Mouse (Mus musculus): ENCODE data around the gene Nol3. TPM values are rescaled to one million over a fixed set of nuclear protein-coding genes. Genes with fewer than 3 reads are reported as not detected.
A peak's percentile ranks its signal among the peaks of the same experiment; 100 is the strongest.

The Nol3 gene
- polyA plus RNA-seq, 1 experiment, result 3.5 TPM

DNA sequence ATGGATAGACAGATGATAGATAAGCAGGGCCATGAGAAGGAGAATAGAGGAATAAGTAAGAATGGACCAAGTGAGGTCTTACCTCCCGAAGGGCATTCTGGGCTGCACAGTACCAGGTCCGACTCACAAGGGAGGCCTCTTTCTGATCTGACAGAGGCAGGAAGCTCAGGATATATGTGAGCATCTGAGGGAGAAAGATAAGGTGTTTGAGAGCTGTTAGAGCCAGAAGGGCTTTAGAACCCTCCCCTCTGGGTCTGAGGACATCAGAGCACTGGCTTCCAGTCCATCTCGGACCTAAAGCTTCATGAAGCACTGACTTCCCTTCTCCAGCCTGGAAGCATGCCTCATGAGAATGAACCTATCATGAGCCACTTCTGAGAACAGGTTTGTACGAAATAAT is 47.2 kb downstream of the Nol3 start:
- 97% methylated on average over 4 of the region's 4 CpGs for WGBS
- Histone ChIP-seq H3K27ac (ENCODE audit: control insufficient read depth, insufficient read depth, low read length) (no peak overlapping the region), H3K36me3 (ENCODE audit: control insufficient read depth, insufficient read depth, low read length) (peaks cover 3% of the 10 kb centered on the region), H3K4me3 (ENCODE audit: control insufficient read depth, insufficient read depth, low read length) (no peak overlapping the region), H3K4me1 (replicated peaks; ENCODE audit: control insufficient read depth, insufficient read depth, low read length) (peaks cover 12% of the 10 kb centered on the region), H3K27me3 (ENCODE audit: control insufficient read depth, insufficient read depth, low read length) (no peaks in the 10 kb centered on the region)
- DNase-seq, result no peak
- TF ChIP-seq POLR2A (IDR thresholded peaks at IDR 0.05; ENCODE audit: control insufficient read depth, extremely low read depth, insufficient read depth, low read length, poor library complexity), result no peak
- TF ChIP-seq CTCF (IDR thresholded peaks at IDR 0.05; ENCODE audit: borderline replicate concordance, control insufficient read depth, extremely low read depth, insufficient read depth, low read length, poor library complexity), result no peak

DNA sequence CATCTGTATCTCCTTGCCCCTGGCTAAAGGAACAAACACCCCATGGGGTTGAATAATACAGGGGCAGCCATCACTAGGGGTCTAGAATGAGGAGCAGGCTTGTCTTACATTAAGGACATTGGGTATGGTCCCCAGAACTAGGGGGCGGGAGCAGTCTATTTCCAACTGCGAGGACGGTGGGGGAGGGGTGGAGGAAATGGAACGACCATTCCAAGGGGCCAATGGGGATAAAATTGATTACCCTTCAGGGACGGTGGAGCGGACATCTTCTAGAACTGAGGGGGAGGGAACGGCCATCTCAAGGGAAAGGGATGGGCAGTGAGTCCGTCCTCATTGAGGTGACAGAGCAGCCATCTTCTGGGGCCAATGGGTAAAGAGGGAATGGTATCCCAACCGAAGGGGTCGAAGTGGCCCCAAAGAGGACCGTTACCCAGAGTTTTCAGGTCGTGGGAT is 49.7 kb downstream of the Nol3 start:
- Histone ChIP-seq H3K27ac (ENCODE audit: control insufficient read depth, insufficient read depth, low read length) (no peak overlapping the region), H3K4me1 (replicated peaks; ENCODE audit: control insufficient read depth, insufficient read depth, low read length) (peaks cover 12% of the 10 kb centered on the region), H3K27me3 (ENCODE audit: control insufficient read depth, insufficient read depth, low read length) (no peaks in the 10 kb centered on the region), H3K4me3 (ENCODE audit: control insufficient read depth, insufficient read depth, low read length) (peak overlapping the region; percentile 74), H3K36me3 (ENCODE audit: control insufficient read depth, insufficient read depth, low read length) (peaks cover 22% of the 10 kb centered on the region; the same call in 1 of the 2 replicates)
- TF ChIP-seq CTCF (IDR thresholded peaks at IDR 0.05; ENCODE audit: borderline replicate concordance, control insufficient read depth, extremely low read depth, insufficient read depth, low read length, poor library complexity) (no peak), POLR2A (IDR thresholded peaks at IDR 0.05; ENCODE audit: control insufficient read depth, extremely low read depth, insufficient read depth, low read length, poor library complexity) (no peak)
- WGBS, result 1% methylated on average over 12 of the region's 12 CpGs
- DNase-seq, result no peak

DNA sequence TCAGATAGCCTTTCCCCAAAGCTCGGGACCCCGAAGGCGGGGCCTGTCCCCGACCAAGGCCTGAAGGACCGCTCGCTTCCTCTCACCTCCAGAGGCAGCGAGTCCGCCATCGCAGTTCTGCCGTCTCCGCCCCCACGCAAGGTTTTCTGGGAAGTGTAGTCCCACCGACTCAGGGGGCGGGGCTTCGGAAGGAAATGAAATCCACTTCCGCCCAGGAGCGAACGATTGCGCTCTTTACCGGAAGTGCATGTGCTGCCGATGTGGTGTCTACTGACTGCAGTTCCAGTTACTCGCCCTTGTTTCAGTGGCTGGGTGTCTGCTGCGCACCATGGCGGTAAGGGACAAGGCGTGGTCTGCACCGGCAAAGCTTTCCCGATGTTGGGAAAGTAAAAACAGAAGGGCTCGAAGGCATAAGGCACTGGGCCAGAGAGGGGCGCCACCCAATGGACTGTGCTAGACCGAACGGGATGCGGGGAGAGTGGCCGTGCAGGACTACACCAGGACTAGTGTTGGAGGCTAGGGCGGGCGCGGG is 50.3 kb downstream of the Nol3 start, which contains the start of the genes Lrrc29 and Tmem208:
Gene Lrrc29, minus strand, starts transcription at position 138 of the 532 bp plus-strand sequence.
Gene Tmem208, plus strand, starts transcription at position 214 of the 532 bp plus-strand sequence.
- WGBS, result under 1% methylated on average over 36 of the region's 36 CpGs
- Histone ChIP-seq H3K4me1 (replicated peaks; ENCODE audit: control insufficient read depth, insufficient read depth, low read length) (peaks cover 12% of the 10 kb centered on the region), H3K27ac (ENCODE audit: control insufficient read depth, insufficient read depth, low read length) (peak within 1 kb of the TSS; percentile 23), H3K27me3 (ENCODE audit: control insufficient read depth, insufficient read depth, low read length) (no peaks in the 10 kb centered on the region), H3K36me3 (ENCODE audit: control insufficient read depth, insufficient read depth, low read length) (peaks cover 25% of the 10 kb centered on the region; the same call in 1 of the 2 replicates), H3K4me3 (ENCODE audit: control insufficient read depth, insufficient read depth, low read length) (peak within 1 kb of the TSS; percentile 74)
- peak; percentile 99 for DNase-seq
- TF ChIP-seq CTCF (IDR thresholded peaks at IDR 0.05; ENCODE audit: borderline replicate concordance, control insufficient read depth, extremely low read depth, insufficient read depth, low read length, poor library complexity), result peak; percentile 63; the same call in 1 of the 2 replicates
- TF ChIP-seq POLR2A (IDR thresholded peaks at IDR 0.05; ENCODE audit: control insufficient read depth, extremely low read depth, insufficient read depth, low read length, poor library complexity), result peak; percentile 79

DNA sequence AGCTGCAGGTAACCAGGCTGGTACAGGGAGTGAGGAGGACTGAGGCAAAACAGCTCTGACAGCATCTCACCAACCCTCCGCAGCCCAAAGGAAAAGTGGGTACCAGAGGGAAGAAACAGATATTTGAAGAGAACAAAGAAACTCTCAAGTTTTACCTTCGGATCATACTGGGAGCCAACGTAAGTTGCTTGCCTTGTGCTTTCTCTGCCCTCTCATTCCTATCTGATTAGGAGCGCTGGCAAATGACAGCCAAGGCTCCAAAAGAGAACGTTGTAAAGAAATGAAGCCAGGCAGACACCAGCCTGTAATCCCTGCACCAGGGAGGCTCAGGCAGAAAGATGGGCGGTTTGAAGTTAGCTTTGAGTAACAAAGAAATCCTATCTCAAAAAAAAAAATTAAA is 51.0 kb downstream of the Nol3 start:
- Histone ChIP-seq H3K27me3 (ENCODE audit: control insufficient read depth, insufficient read depth, low read length) (no peaks in the 10 kb centered on the region), H3K4me1 (replicated peaks; ENCODE audit: control insufficient read depth, insufficient read depth, low read length) (peaks cover 12% of the 10 kb centered on the region), H3K36me3 (ENCODE audit: control insufficient read depth, insufficient read depth, low read length) (peaks cover 25% of the 10 kb centered on the region; the same call in 1 of the 2 replicates), H3K4me3 (ENCODE audit: control insufficient read depth, insufficient read depth, low read length) (peak overlapping the region; percentile 74), H3K27ac (ENCODE audit: control insufficient read depth, insufficient read depth, low read length) (no peak overlapping the region)
- DNase-seq, result no peak
- no peak for TF ChIP-seq CTCF (IDR thresholded peaks at IDR 0.05; ENCODE audit: borderline replicate concordance, control insufficient read depth, extremely low read depth, insufficient read depth, low read length, poor library complexity)
- WGBS, result 45% methylated on average over 6 of the region's 6 CpGs

DNA sequence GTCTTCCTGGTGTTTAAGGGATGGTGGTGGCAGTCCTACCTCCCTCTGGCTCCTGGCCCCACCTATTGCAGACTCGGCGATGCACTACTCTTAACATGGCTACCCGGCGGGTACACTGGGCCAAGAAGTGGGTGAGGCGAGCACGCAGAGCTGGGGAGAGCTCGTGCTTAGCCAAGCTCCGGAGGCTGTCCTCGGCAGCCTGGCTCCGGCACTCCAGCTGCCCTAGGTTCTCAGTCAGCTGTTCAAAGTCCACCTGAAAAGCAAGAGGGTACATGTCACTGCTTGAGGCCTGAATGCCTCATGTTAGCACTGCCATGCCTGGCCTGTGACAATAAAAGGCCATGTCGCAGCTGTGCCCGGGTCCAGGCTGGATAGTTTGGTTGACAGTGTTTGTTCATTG is 54.4 kb downstream of the Nol3 start:
- Histone ChIP-seq H3K27me3 (ENCODE audit: control insufficient read depth, insufficient read depth, low read length) (no peaks in the 10 kb centered on the region), H3K4me3 (ENCODE audit: control insufficient read depth, insufficient read depth, low read length) (no peak overlapping the region), H3K36me3 (ENCODE audit: control insufficient read depth, insufficient read depth, low read length) (peaks cover 25% of the 10 kb centered on the region; the same call in 1 of the 2 replicates), H3K27ac (ENCODE audit: control insufficient read depth, insufficient read depth, low read length) (no peak overlapping the region), H3K4me1 (replicated peaks; ENCODE audit: control insufficient read depth, insufficient read depth, low read length) (peaks cover 12% of the 10 kb centered on the region)
- no peak for DNase-seq
- TF ChIP-seq POLR2A (IDR thresholded peaks at IDR 0.05; ENCODE audit: control insufficient read depth, extremely low read depth, insufficient read depth, low read length, poor library complexity), result no peak
- no peak for TF ChIP-seq CTCF (IDR thresholded peaks at IDR 0.05; ENCODE audit: borderline replicate concordance, control insufficient read depth, extremely low read depth, insufficient read depth, low read length, poor library complexity)
- 97% methylated on average over 12 of the region's 12 CpGs for WGBS

DNA sequence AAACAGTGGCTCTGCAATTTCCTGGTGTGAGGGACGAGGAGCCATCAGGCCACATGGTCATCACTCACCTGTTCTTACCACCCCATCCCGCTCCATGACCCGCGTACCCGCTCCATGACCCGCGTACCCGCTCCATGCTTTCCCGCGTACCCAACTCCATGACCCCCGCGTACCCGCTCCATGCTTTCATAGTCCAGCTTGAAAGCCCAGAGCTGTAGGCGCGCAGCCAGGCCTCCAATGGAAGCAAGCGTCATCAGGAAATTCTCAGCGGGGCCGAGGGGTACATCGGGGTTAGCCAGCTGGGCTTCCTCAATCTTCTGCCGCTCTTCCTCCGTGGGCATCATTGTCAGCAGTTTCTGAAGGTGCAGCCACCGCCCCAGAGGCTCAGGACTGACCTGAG is 55.5 kb downstream of the Nol3 start:
- Histone ChIP-seq H3K27me3 (ENCODE audit: control insufficient read depth, insufficient read depth, low read length) (no peaks in the 10 kb centered on the region), H3K4me3 (ENCODE audit: control insufficient read depth, insufficient read depth, low read length) (no peak overlapping the region), H3K4me1 (replicated peaks; ENCODE audit: control insufficient read depth, insufficient read depth, low read length) (peaks cover 7% of the 10 kb centered on the region), H3K27ac (ENCODE audit: control insufficient read depth, insufficient read depth, low read length) (no peak overlapping the region), H3K36me3 (ENCODE audit: control insufficient read depth, insufficient read depth, low read length) (peaks cover 34% of the 10 kb centered on the region)
- WGBS, result 97% methylated on average over 22 of the region's 22 CpGs
- TF ChIP-seq POLR2A (IDR thresholded peaks at IDR 0.05; ENCODE audit: control insufficient read depth, extremely low read depth, insufficient read depth, low read length, poor library complexity), result no peak
- no peak for TF ChIP-seq CTCF (IDR thresholded peaks at IDR 0.05; ENCODE audit: borderline replicate concordance, control insufficient read depth, extremely low read depth, insufficient read depth, low read length, poor library complexity)
- no peak for DNase-seq

Other genes with a start within 250 kb of the Nol3 start
- 0.13 and 1.2 TPM in 2 replicates for gene Ces3a, start 227.5 kb upstream of the Nol3 start, polyA plus RNA-seq (2012; rRNA removed)
- 0.07 and 0.51 TPM in 2 replicates for gene Ces3b, start 192.4 kb upstream of the Nol3 start, polyA plus RNA-seq (2012; rRNA removed)
- 0.05 TPM in 1 of 2 replicates, not detected in the other for gene Ces4a, start 144.3 kb upstream of the Nol3 start, polyA plus RNA-seq (2012; rRNA removed)
- 26.7 and 34.4 TPM in 2 replicates for gene Cbfb, start 105.5 kb upstream of the Nol3 start, polyA plus RNA-seq (2012; rRNA removed)
- 24.6 and 26.4 TPM in 2 replicates for gene D230025D16Rik, start 51.0 kb upstream of the Nol3 start, polyA plus RNA-seq (2012; rRNA removed)
- gene B3gnt9, start 21.0 kb upstream of the Nol3 start, polyA plus RNA-seq (2012; rRNA removed), result 11.6 and 13.1 TPM in 2 replicates
- 40.1 and 40.4 TPM in 2 replicates for gene Tradd, start 11.5 kb upstream of the Nol3 start, polyA plus RNA-seq (2012; rRNA removed)
- 27.8 and 30.4 TPM in 2 replicates for gene Fbxl8, start 11.5 kb upstream of the Nol3 start, polyA plus RNA-seq (2012; rRNA removed)
- gene Hsf4, start 6.3 kb upstream of the Nol3 start, polyA plus RNA-seq (2012; rRNA removed), result 2.9 and 3.3 TPM in 2 replicates
- 13.6 and 14.3 TPM in 2 replicates for gene 4931428F04Rik, start 13.7 kb downstream of the Nol3 start, polyA plus RNA-seq (2012; rRNA removed)
- 10.6 and 12.7 TPM in 2 replicates for gene Exoc3l, start 20.0 kb downstream of the Nol3 start, polyA plus RNA-seq (2012; rRNA removed)
- 474 and 475 TPM in 2 replicates for gene E2f4, start 21.5 kb downstream of the Nol3 start, polyA plus RNA-seq (2012; rRNA removed)
- 28.9 and 39.1 TPM in 2 replicates for gene Elmo3, start 29.5 kb downstream of the Nol3 start, polyA plus RNA-seq (2012; rRNA removed)
- 13.1 and 15.1 TPM in 2 replicates for gene Lrrc29, start 50.1 kb downstream of the Nol3 start, polyA plus RNA-seq (2012; rRNA removed)
- 137 and 194 TPM in 2 replicates for gene Tmem208, start 50.2 kb downstream of the Nol3 start, polyA plus RNA-seq (2012; rRNA removed)
- 33.6 and 36.2 TPM in 2 replicates for gene Fhod1, start 71.8 kb downstream of the Nol3 start, polyA plus RNA-seq (2012; rRNA removed)
- 12.7 and 14.7 TPM in 2 replicates for gene Slc9a5, start 72.7 kb downstream of the Nol3 start, polyA plus RNA-seq (2012; rRNA removed)
- 1.3 and 1.5 TPM in 2 replicates for gene Plekhg4, start 97.1 kb downstream of the Nol3 start, polyA plus RNA-seq (2012; rRNA removed)
- gene Kctd19, start 137.4 kb downstream of the Nol3 start, polyA plus RNA-seq (2012; rRNA removed), result 0.07 TPM in 1 of 2 replicates, not detected in the other
- gene Lrrc36, start 137.4 kb downstream of the Nol3 start, polyA plus RNA-seq (2012; rRNA removed), result 0.24 and 0.34 TPM in 2 replicates
- 14.6 and 27.8 TPM in 2 replicates for gene Tppp3, start 195.4 kb downstream of the Nol3 start, polyA plus RNA-seq (2012; rRNA removed)
- 22.3 and 23.5 TPM in 2 replicates for gene Zdhhc1, start 220.8 kb downstream of the Nol3 start, polyA plus RNA-seq (2012; rRNA removed)
- gene Hsd11b2, start 242.6 kb downstream of the Nol3 start, polyA plus RNA-seq (2012; rRNA removed), result 0.46 and 0.90 TPM in 2 replicates